16 mouse cellular contexts compared by ENCODE assay signal in the genomic region with DNA sequence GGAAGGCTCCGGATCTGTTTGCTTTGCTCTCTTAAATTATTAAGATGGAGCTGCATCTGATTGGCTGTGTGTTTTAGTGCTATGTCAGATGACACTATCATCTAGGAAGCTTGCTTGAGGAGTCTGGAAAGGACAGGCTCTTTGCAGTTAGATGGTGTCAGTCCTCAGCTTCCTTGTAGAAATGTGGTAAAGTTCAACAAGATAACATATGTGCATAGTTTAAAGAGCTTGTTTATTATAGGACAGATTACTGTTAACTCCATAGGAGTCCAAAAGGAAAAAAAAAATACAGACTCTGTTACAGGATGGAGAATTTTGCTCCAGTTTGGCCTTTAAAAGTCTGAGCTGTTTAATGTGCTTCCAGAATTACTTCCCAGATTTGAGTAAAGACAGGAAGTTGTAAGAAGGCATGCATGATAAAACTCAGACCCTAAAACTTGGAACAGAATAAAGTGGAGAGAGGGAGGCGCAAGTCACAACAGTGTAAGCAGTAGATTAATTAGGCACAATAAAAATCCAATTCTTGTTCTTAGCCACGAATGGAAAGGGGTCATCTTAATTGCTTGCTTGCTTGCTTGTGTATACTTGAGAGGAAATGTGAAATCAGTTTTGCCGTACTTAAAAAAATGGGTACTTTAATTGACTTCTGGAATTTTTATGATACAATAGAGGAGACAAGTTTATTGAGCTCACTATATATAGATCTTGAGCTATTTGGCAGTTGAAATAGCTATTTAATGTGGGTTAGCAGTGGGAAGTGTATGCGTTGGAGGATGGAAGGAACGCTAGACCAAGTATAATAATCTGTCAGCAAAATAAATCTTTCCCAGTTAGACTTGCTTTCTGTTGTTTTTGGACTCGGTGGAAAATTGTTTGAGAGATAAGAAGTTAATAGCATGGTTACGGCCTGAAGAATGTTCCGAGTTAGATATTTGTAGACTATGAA. TPM values are rescaled to one million over a fixed set of nuclear protein-coding genes. Genes with fewer than 3 reads are reported as not detected.
A peak's percentile ranks its signal among the peaks of the same experiment; 100 is the strongest.
DNase-seq lines count a peak whose midpoint lies in the region; ATAC-seq lines count a peak whose summit lies in the region.
"Had no signal": no experiment of that assay in that cellular context is flagged by ENCODE, and none has a peak within 500 bp of the region (broad histone marks: within the 10 kb centered on the region; RNA-seq: fewer than 3 reads in every experiment).

No protein-coding gene starts in this region.

- WGBS in forebrain, embryonic 11.5 days, result 90% methylated on average over 9 of the region's 9 CpGs
- WGBS in forebrain, embryonic 15.5 days, result 79% methylated on average over 9 of the region's 9 CpGs
- WGBS in kidney, embryonic 14.5 days, result 36% methylated on average over 9 of the region's 9 CpGs
- 46% methylated on average over 9 of the region's 9 CpGs for WGBS in lung, embryonic 16.5 days

- H3K27me3 ChIP-seq in forebrain, embryonic 11.5 days (ENCODE audit: control insufficient read depth, insufficient read depth, low read length), result no peaks in the 10 kb centered on the region
- H3K27me3 ChIP-seq in forebrain, embryonic 15.5 days, result no peaks in the 10 kb centered on the region
- H3K27me3 ChIP-seq in kidney, embryonic 14.5 days (ENCODE audit: control insufficient read depth, insufficient read depth, low read length), result no peaks in the 10 kb centered on the region
- no peaks in the 10 kb centered on the region for H3K27me3 ChIP-seq in lung, embryonic 16.5 days (ENCODE audit: control insufficient read depth, insufficient read depth, low read depth, low read length)
- H3K27me3 ChIP-seq: neural tube, embryonic 13.5 days had no signal

- H3K27ac ChIP-seq in forebrain, embryonic 11.5 days (ENCODE audit: low read depth, low read length), result no peak overlapping the region
- H3K27ac ChIP-seq in forebrain, embryonic 15.5 days (replicated peaks), result no peak overlapping the region
- peak overlapping the region; percentile 78 for H3K27ac ChIP-seq in kidney, embryonic 14.5 days (ENCODE audit: low read depth, low read length)
- H3K27ac ChIP-seq in lung, embryonic 16.5 days (ENCODE audit: low read length), result peak overlapping the region; percentile 57; the same call in 1 of the 2 replicates
- H3K27ac ChIP-seq: embryonic facial prominence, embryonic 10.5 days; hindbrain, embryonic 14.5 days; neural tube, embryonic 13.5 days had no signal

- no peak overlapping the region for H3K9ac ChIP-seq in forebrain, embryonic 11.5 days (ENCODE audit: low read length)
- H3K9ac ChIP-seq in forebrain, embryonic 15.5 days (replicated peaks), result no peak overlapping the region
- no peak overlapping the region for H3K9ac ChIP-seq in kidney, embryonic 14.5 days (ENCODE audit: low read depth, low read length)
- no peak overlapping the region for H3K9ac ChIP-seq in lung, embryonic 16.5 days (ENCODE audit: low read length)
- H3K9ac ChIP-seq: hindbrain, embryonic 14.5 days; neural tube, embryonic 13.5 days had no signal

- H3K4me1 ChIP-seq in forebrain, embryonic 11.5 days (replicated peaks; ENCODE audit: control insufficient read depth, insufficient read depth, low read length), result peaks cover 7% of the 10 kb centered on the region
- H3K4me1 ChIP-seq in forebrain, embryonic 15.5 days, result peaks cover 8% of the 10 kb centered on the region; the same call in 1 of the 2 replicates
- peaks cover 7% of the 10 kb centered on the region for H3K4me1 ChIP-seq in kidney, embryonic 14.5 days (ENCODE audit: control insufficient read depth, insufficient read depth, low read length)
- peaks cover 7% of the 10 kb centered on the region; the same call in 1 of the 2 replicates for H3K4me1 ChIP-seq in lung, embryonic 16.5 days (replicated peaks; ENCODE audit: control insufficient read depth, insufficient read depth, low read length)

- no peaks in the 10 kb centered on the region; the same call in 1 of the 2 replicates for H3K36me3 ChIP-seq in forebrain, embryonic 11.5 days (ENCODE audit: control insufficient read depth, insufficient read depth, low read length)
- H3K36me3 ChIP-seq in forebrain, embryonic 15.5 days, result no peaks in the 10 kb centered on the region
- H3K36me3 ChIP-seq in kidney, embryonic 14.5 days (ENCODE audit: control insufficient read depth, insufficient read depth, low read length), result no peaks in the 10 kb centered on the region
- H3K36me3 ChIP-seq in lung, embryonic 16.5 days (ENCODE audit: control insufficient read depth, insufficient read depth, low read length), result peaks cover 4% of the 10 kb centered on the region
- H3K36me3 ChIP-seq: neural tube, embryonic 13.5 days had no signal

- ATAC-seq in forebrain, embryonic 11.5 days (replicated peaks; ENCODE audit: low FRiP score), result no peak
- no peak for ATAC-seq in forebrain, embryonic 15.5 days (replicated peaks)
- ATAC-seq in kidney, embryonic 14.5 days (ENCODE audit: low FRiP score, low TSS enrichment), result peak; percentile 90
- ATAC-seq in lung, embryonic 16.5 days (ENCODE audit: low read depth), result peak; percentile 67

- no peak overlapping the region for H3K4me2 ChIP-seq in forebrain, embryonic 11.5 days (ENCODE audit: low read depth, low read length, severe bottlenecking)
- H3K4me2 ChIP-seq in forebrain, embryonic 15.5 days (replicated peaks), result no peak overlapping the region
- no peak overlapping the region for H3K4me2 ChIP-seq in kidney, embryonic 14.5 days (replicated peaks; ENCODE audit: low read depth, low read length)
- H3K4me2 ChIP-seq in lung, embryonic 16.5 days (ENCODE audit: low read depth, low read length), result no peak overlapping the region
- H3K4me2 ChIP-seq: hindbrain, embryonic 14.5 days; neural tube, embryonic 13.5 days had no signal

- H3K9me3 ChIP-seq in forebrain, embryonic 11.5 days (ENCODE audit: control insufficient read depth, low read length), result no peaks in the 10 kb centered on the region; the same call in 1 of the 2 replicates
- H3K9me3 ChIP-seq in forebrain, embryonic 15.5 days, result no peaks in the 10 kb centered on the region
- no peaks in the 10 kb centered on the region for H3K9me3 ChIP-seq in kidney, embryonic 14.5 days (ENCODE audit: control insufficient read depth, low read length)
- H3K9me3 ChIP-seq in lung, embryonic 16.5 days (ENCODE audit: control insufficient read depth, low read length), result peaks cover 3% of the 10 kb centered on the region; the same call in 1 of the 2 replicates
- H3K9me3 ChIP-seq: neural tube, embryonic 13.5 days had no signal

- H3K4me3 ChIP-seq in forebrain, embryonic 11.5 days (ENCODE audit: low read depth, low read length), result no peak overlapping the region
- H3K4me3 ChIP-seq in forebrain, embryonic 15.5 days, result no peak overlapping the region
- H3K4me3 ChIP-seq in kidney, embryonic 14.5 days (ENCODE audit: low read length), result no peak overlapping the region
- no peak overlapping the region for H3K4me3 ChIP-seq in lung, embryonic 16.5 days (ENCODE audit: low read length)
- H3K4me3 ChIP-seq: embryonic facial prominence, embryonic 10.5 days; neural tube, embryonic 13.5 days had no signal

- peak; percentile 1 for DNase-seq in forebrain, embryonic 11.5 days (ENCODE audit: low spot score)
- DNase-seq in kidney, adult 8-10 months, result no peak
- no peak for DNase-seq in lung, adult 18-20 months
- no peak for DNase-seq in thymus, postnatal 0 days (ENCODE audit: low spot score)
- DNase-seq in layer of hippocampus, postnatal 14 days (ENCODE audit: low spot score in 2 of 2), result no peak
- DNase-seq: cerebellum, postnatal 36 days; gastrocnemius, postnatal 25 days; liver; lung, postnatal 14 days; thymus, adult 2 months had no signal

RNA-seq across cellular contexts. Expression of a gene that starts 18.5 kb away (rescaled TPM):
- 18.3 and 20.5 TPM in 2 replicates for polyA plus RNA-seq in forebrain, embryonic 11.5 days (2014; fragmentation: Nextera tagmentation; extraction: Ambion mirVana)
- polyA plus RNA-seq in forebrain, embryonic 15.5 days (2015; fragmentation: Nextera tagmentation; extraction: Ambion mirVana), result 2.8 and 2.9 TPM in 2 replicates
- polyA plus RNA-seq in kidney, embryonic 14.5 days (2014; fragmentation: Nextera tagmentation; extraction: Ambion mirVana), result 25.3 and 26.4 TPM in 2 replicates
- polyA plus RNA-seq in lung, embryonic 16.5 days (2015; fragmentation: Nextera tagmentation; extraction: Ambion mirVana), result 14.4 and 15.3 TPM in 2 replicates
- 3.3 and 4.0 TPM in 2 replicates for polyA plus RNA-seq in thymus, postnatal 0 days (2015; fragmentation: Nextera tagmentation; extraction: Ambion mirVana)
- 1 to 10 TPM; 2.4 to 3.5 TPM for total RNA-seq in layer of hippocampus, postnatal 14 days (2021)

Comparison
In these comparisons a context has a peak if more than half of its experiments do, and no peak if none do; other contexts are left out.
1. ATAC-seq: peak in kidney, embryonic 14.5 days (single experiment) and lung, embryonic 16.5 days (single experiment); none in forebrain, embryonic 11.5 days (single experiment) and forebrain, embryonic 15.5 days (single experiment).
2. H3K27ac ChIP-seq: peak in kidney, embryonic 14.5 days (single experiment) and lung, embryonic 16.5 days (single experiment); none in forebrain, embryonic 11.5 days (single experiment) and forebrain, embryonic 15.5 days (single experiment).